Mouse (Mus musculus) C3H10T1/2 (cell line): ENCODE measurements around the gene Gm17349. TPM values are rescaled to one million over a fixed set of nuclear protein-coding genes. Genes with fewer than 3 reads are reported as not detected.

Experiments used
- polyA plus RNA-seq, 2 experiments: library from polyadenylated mRNA; unstranded; fragments of >200 nt; fragmentation: generic; extraction: Trizol; gene quantifications; one replicate each; pipeline ENCODE4 v1.2.1; 2012; ENCODE audit warnings: missing spikeins in 2 of 2

Gm17349 gene
- not detected for polyA plus RNA-seq

DNA sequence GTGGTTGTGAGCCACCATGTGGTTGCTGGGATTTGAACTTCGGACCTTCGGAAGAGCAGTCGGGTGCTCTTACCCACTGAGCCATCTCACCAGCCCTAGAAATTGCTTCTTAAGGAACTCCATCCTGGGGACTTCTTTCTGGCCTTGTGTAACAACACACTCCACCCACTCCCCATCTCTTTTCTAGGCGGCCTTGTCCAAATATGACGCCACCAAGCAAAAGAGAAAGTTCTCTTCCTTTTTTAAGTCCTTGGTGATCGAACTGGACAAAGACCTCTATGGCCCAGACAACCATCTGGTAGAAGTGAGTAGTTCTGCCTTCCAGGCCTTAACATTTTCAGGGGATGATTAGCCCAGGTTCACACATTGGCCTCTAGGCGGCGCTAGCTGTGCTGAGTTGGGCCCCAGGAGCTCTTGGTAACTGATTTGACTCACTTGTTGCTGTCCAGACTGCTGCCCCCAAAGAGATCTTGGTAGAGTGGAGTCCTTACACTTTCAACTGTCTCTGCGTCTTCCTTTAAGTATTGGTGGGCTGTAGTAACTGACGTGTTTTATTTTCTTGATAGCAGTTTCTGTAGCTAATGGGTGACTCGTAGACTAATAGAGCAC lies at the start of gene Gm17349:
Gm17349 (minus strand) TSS at position 51 of the 609 bp plus-strand sequence.

DNA sequence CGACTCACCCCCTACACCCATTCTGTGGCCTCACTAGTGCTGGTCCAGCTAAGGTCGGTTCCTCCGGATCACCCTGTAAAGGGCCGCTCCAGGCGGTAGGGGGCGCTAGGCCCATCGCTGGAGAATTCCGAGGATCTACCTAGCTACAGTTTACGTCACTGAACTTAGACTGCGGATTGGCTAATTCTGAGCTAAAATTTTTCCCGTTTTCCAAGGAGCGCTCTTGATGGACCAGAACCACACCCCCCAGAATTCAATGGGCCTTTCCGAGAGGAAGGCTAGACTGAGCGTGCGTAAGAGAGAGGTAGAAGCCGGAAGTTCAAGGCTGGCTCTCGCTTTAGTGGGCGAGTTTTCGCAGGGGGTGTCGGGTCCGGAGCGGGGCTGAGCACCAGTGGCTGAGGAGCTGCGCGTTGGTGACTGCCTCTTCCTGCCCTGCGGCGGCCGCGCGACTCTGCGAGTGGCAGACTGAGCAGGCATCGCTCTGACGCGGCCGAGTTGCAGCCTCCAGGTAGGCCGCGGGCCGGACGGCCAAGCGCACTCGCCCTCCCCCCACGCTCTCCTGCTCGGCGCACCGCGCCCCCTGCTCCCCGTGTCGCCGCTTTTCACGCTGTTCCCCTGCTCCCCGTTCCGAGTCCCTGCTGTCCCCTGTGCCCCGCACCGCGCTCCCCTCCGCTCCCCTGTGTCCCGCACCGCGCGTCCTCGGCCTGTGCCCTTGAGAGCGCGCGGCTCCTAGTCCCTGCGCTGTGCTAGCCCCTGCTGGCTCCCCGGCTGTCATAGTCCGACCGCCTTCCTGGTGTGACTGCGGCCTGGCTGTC lies 20.3 kb upstream of the Gm17349 start, which contains the start of gene Cox14:
Cox14 (plus strand) TSS at position 278 of the 815 bp plus-strand sequence.

DNA sequence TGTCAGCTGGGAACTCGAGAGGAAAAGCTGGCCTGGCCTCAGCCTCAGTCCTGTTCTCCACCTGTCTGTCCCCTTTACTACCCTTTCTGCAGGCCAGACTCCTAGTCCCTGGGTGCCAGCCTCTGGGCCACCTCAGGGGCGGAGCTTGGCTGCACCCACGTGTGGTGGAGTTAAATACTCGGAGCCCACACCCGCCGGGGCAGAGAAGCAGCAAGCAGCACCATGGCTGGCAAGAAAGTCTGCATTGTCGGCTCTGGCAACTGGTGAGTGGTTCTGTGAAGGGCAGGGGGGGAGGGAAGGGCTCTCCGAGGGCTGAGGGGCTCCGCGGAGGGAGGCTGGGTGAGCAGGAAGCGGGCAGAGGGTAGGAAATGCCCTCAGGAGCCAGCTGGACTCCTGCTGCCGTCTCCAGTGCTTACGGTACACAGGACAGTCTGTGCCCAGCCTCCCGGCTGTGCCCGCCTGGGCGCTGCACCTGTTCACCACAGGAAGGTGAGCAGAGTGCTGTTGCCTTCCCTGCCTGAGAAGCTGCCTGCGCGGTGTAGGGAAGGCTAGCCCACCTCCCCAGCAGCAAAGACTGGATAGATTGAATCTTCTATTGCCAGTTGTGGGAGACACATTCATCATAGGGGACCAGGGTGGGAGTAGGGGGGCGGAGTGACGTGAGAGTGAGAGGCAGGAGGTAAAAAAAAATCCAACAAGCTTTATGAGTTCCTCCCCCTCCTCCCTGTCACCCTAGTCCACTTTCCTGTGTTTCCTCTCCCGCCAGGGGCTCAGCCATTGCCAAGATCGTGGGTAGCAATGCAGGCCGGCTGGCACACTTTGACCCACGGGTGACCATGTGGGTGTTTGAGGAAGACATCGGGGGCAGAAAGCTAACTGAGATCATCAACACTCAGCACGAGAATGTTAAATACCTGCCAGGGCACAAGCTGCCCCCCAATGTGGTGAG lies 12.4 kb upstream of the Gm17349 start, which contains the start of gene Gpd1:
Gpd1 (plus strand) TSS at position 130 of the 949 bp plus-strand sequence.

DNA sequence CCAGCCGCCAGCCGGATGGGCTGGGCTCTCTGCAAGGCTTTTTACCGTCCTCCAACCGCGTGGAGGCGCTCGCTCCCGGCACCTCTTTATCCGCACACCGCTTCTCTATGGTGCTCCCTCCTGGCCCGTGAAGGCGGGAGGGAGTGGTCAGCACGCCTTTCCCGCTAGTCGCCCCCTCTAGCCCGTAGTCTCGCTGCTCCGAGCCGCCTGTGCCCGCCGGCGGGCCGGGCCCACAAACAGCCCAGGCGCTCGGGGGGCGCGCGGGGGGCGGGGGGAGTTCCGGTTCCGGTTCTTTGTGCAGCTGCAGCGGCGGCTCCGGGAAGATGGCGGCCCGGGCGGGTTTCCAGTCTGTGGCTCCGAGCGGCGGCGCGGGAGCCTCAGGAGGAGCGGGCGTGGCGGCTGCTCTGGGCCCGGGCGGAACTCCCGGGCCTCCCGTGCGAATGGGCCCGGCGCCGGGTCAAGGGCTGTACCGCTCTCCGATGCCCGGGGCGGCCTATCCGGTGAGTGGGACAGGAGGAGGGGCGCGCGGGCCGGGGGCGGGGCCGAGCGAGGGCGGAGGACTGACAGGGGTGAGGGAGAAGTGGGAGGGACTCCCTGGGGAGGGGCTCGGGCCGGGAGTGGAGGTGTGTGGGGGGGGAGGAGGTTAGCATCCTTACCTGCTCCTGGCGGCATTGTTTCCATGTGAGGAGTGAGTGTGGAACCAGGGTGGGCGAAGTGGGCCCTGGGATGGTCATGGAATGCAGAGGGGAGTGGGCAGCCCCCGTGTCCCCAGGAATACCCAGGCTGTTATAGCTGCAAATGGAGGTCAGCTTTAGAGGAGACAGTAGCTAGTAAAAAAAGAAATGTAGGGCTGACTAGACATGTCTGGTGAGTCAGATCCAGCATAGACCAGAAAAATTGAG lies 3.0 kb downstream of the Gm17349 start, which contains the start of gene Smarcd1:
Smarcd1 (plus strand) TSS at position 131 of the 902 bp plus-strand sequence.

DNA sequence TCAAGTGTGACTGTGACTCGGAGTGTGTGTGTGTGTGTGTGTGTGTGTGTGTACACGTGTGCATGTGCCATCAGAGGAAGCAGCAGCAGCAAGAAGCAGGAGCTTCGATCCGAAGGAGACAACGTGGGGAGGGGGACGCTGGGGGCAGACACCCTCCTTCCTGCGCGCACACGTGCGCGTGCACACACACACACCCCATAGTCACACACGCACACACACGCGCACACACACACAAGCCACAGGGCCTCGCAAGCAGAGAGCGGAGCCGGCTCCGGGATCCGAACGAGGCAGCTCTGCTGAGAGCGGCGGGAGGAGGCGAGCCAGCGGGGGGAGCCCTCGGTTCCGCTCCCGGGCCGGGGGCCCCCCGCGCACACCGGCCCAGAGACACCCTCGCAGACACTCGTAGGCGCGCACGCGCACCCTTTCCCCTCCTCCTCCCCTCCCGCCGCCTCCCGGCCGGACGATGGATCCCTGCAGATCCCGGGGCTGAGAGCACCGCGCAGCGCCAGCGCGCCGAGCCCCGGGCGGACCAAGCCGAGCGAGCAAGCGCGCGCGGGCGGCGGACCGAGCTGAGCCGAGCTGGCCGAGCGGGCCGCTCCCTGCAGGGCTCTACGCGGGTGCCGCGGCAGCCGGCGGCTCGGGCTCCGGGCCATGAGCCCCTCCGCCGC lies 35.0 kb downstream of the Gm17349 start, which contains the start of gene Asic1:
Asic1 (plus strand) TSS at position 215 of the 668 bp plus-strand sequence.

Other genes starting within 250 kb of the Gm17349 start
- 10 to 100 TPM in 1 of 2 experiments, 1 to 10 TPM in 1; 3.2 to 14.2 TPM for gene Nckap5l, start 247.7 kb downstream of the Gm17349 start, polyA plus RNA-seq
- gene Bcdin3d, start 230.8 kb downstream of the Gm17349 start, polyA plus RNA-seq = 10 to 100 TPM in 1 of 2 experiments, 1 to 10 TPM in 1; 9.5 to 14.9 TPM
- gene Faim2, start 177.3 kb downstream of the Gm17349 start, polyA plus RNA-seq = 1 to 10 TPM in 1 of 2 experiments, under 1 TPM in 1; 0.91 to 1.1 TPM
- under 1 TPM; 0.13 to 0.42 TPM for gene Aqp2, start 126.4 kb downstream of the Gm17349 start, polyA plus RNA-seq
- 10 to 100 TPM; 54.1 to 88.5 TPM for gene Aqp5, start 114.7 kb downstream of the Gm17349 start, polyA plus RNA-seq
- gene Aqp6, start 104.1 kb downstream of the Gm17349 start, polyA plus RNA-seq = under 1 TPM in 1 of 2 experiments, not detected in 1; 0.04 TPM
- 100 to 1,000 TPM in 1 of 2 experiments, 10 to 100 TPM in 1; 60.2 to 163 TPM for gene Racgap1, start 53.8 kb downstream of the Gm17349 start, polyA plus RNA-seq
- 10 to 100 TPM in 1 of 2 experiments, 1 to 10 TPM in 1; 3.3 to 15.2 TPM for gene Asic1, start 35.1 kb downstream of the Gm17349 start, polyA plus RNA-seq
- gene Smarcd1, start 3.4 kb downstream of the Gm17349 start, polyA plus RNA-seq = 10 to 100 TPM; 13.1 to 39.5 TPM
- gene Gpd1, start 12.0 kb upstream of the Gm17349 start, polyA plus RNA-seq = 1 to 10 TPM in 1 of 2 experiments, under 1 TPM in 1; 0.33 to 7.5 TPM
- gene Cox14, start 20.1 kb upstream of the Gm17349 start, polyA plus RNA-seq = 100 to 1,000 TPM; 101 to 413 TPM
- gene Cers5, start 67.4 kb upstream of the Gm17349 start, polyA plus RNA-seq = 100 to 1,000 TPM in 1 of 2 experiments, 10 to 100 TPM in 1; 65.9 to 104 TPM
- 100 to 1,000 TPM in 1 of 2 experiments, 1 to 10 TPM in 1; 8.3 to 132 TPM for gene Lima1, start 170.0 kb upstream of the Gm17349 start, polyA plus RNA-seq